Mouse (Mus musculus) stomach, embryonic 16.5 days (tissue): ENCODE measurements at regions not wholly inside any gene's neighbourhood (a gene's known extent, or its start where the extent isn't known, plus 50 kb on each side); places are given as distances from the start of the nearest gene placed in this dataset.

Experiments used
- ATAC-seq: fragments of 200-750 bp; cut with Nextera tagmentation; 2 replicates; pipeline ENCODE4 v1.8.0; 2017; ENCODE audit warnings: moderate number of reproducible peaks, moderate TSS enrichment; ENCODE audit not compliant: insufficient read depth, low FRiP score
- H3K27ac ChIP-seq: fragments of 300-500 bp; sonication (generic); 2 replicates; pipeline ENCODE4 v1.5.1; 2014; ENCODE audit warnings: low read length
- H3K27me3 ChIP-seq: fragments of 300-500 bp; sonication (generic); 2 replicates; pipeline ENCODE4 v1.6.1; 2014; ENCODE audit warnings: low read length, control low read depth, mixed read lengths; ENCODE audit not compliant: control insufficient read depth, insufficient read depth
- H3K36me3 ChIP-seq: fragments of 300-500 bp; sonication (generic); 2 replicates; pipeline ENCODE4 v1.6.1; 2014; ENCODE audit warnings: low read length; ENCODE audit not compliant: control insufficient read depth, insufficient read depth
- H3K4me1 ChIP-seq: fragments of 300-500 bp; sonication (generic); 2 replicates; pipeline ENCODE4 v1.6.1; 2014; ENCODE audit warnings: low read length, control low read depth, mixed read lengths; ENCODE audit not compliant: control insufficient read depth, insufficient read depth
- H3K4me2 ChIP-seq: fragments of 300-500 bp; sonication (generic); 2 replicates; pipeline ENCODE4 v1.6.1; 2014; ENCODE audit warnings: low read depth, low read length, mixed read lengths
- H3K4me3 ChIP-seq: fragments of 300-500 bp; sonication (generic); replicated peaks from 2 replicates; pipeline ENCODE4 v1.5.1; 2014; ENCODE audit warnings: mild to moderate bottlenecking, low read length
- H3K9ac ChIP-seq: fragments of 300-500 bp; sonication (generic); 2 replicates; pipeline ENCODE4 v1.6.1; 2014; ENCODE audit warnings: low read length
- H3K9me3 ChIP-seq: fragments of 300-500 bp; sonication (generic); replicated peaks from 2 replicates; pipeline ENCODE4 v1.6.1; 2016; ENCODE audit warnings: low read length, control low read depth; ENCODE audit not compliant: control insufficient read depth
- WGBS: fragments of 180-500 bp; shearing (Covaris S2); extraction: QIAGEN DNeasy Blood & Tissue Kit; methylation state at CpG from one replicate; pipeline ENCODE4 v1.1.7; 2014; 5-methylcytosine and 5-hydroxymethylcytosine counted together

GRCm38 (mm10) chr11:18437834-18438611 lies 484.3 kb upstream of the Etaa1 start:
- Histone ChIP-seq H3K4me1 (no peaks in the 10 kb centered on the region), H3K9ac (no peak overlapping the region), H3K4me2 (no peak overlapping the region), H3K4me3 (no peak overlapping the region), H3K27me3 (no peaks in the 10 kb centered on the region), H3K27ac (no peak overlapping the region), H3K36me3 (no peaks in the 10 kb centered on the region), H3K9me3 (no peaks in the 10 kb centered on the region)
- WGBS = 53% methylated on average over 6 of the region's 6 CpGs
- peak; percentile 40; the same call in 1 of the 2 replicates for ATAC-seq

GRCm38 (mm10) chr11:18421076-18421475 lies 467.4 kb upstream of the Etaa1 start:
- H3K9ac ChIP-seq = no peak overlapping the region
- H3K4me2 ChIP-seq = no peak overlapping the region
- no peaks in the 10 kb centered on the region for H3K9me3 ChIP-seq
- ATAC-seq = no peak
- H3K27me3 ChIP-seq = no peaks in the 10 kb centered on the region
- no peaks in the 10 kb centered on the region for H3K36me3 ChIP-seq
- H3K27ac ChIP-seq = no peak overlapping the region
- H3K4me3 ChIP-seq = no peak overlapping the region
- 89% methylated on average over 3 of the region's 3 CpGs for WGBS
- H3K4me1 ChIP-seq = no peaks in the 10 kb centered on the region

GRCm38 (mm10) chr11:18413769-18414168 lies 460.1 kb upstream of the Etaa1 start:
- no peak overlapping the region for H3K9ac ChIP-seq
- H3K27me3 ChIP-seq = no peaks in the 10 kb centered on the region
- no peak overlapping the region for H3K4me2 ChIP-seq
- H3K4me1 ChIP-seq = no peaks in the 10 kb centered on the region
- no peaks in the 10 kb centered on the region for H3K36me3 ChIP-seq
- WGBS = 45% methylated on average over 1 of the region's 1 CpGs
- no peak overlapping the region for H3K27ac ChIP-seq
- no peak overlapping the region for H3K4me3 ChIP-seq
- H3K9me3 ChIP-seq = no peaks in the 10 kb centered on the region
- no peak for ATAC-seq

GRCm38 (mm10) chr11:18408071-18408752 lies 454.5 kb upstream of the Etaa1 start:
- Histone ChIP-seq H3K4me2 (no peak overlapping the region), H3K27ac (no peak overlapping the region), H3K4me1 (no peaks in the 10 kb centered on the region; the same call in 1 of the 2 replicates), H3K4me3 (no peak overlapping the region), H3K9me3 (no peaks in the 10 kb centered on the region), H3K9ac (no peak overlapping the region), H3K36me3 (no peaks in the 10 kb centered on the region), H3K27me3 (no peaks in the 10 kb centered on the region)
- no peak for ATAC-seq
- 35% methylated on average over 8 of the region's 8 CpGs for WGBS

- no peaks in the 10 kb centered on the region for H3K27me3 ChIP-seq
- no peak overlapping the region for H3K27ac ChIP-seq
- H3K9me3 ChIP-seq = no peaks in the 10 kb centered on the region
- H3K4me2 ChIP-seq = no peak overlapping the region
- H3K36me3 ChIP-seq = no peaks in the 10 kb centered on the region
- H3K4me3 ChIP-seq = no peak overlapping the region
- H3K4me1 ChIP-seq = no peaks in the 10 kb centered on the region
- H3K9ac ChIP-seq = no peak overlapping the region
- 70% methylated on average over 4 of the region's 4 CpGs for WGBS
- no peak for ATAC-seq
These were observed 445.9 kb upstream of the Etaa1 start for GRCm38 (mm10) chr11:18399561-18399960.

- H3K27ac ChIP-seq = no peak overlapping the region
- H3K4me2 ChIP-seq = no peak overlapping the region
- no peaks in the 10 kb centered on the region for H3K9me3 ChIP-seq
- no peak overlapping the region for H3K4me3 ChIP-seq
- H3K9ac ChIP-seq = no peak overlapping the region
- no peaks in the 10 kb centered on the region for H3K4me1 ChIP-seq
- no peak for ATAC-seq
- no peaks in the 10 kb centered on the region for H3K36me3 ChIP-seq
- no peaks in the 10 kb centered on the region for H3K27me3 ChIP-seq
- 54% methylated on average over 6 of the region's 6 CpGs for WGBS
These were observed 442.7 kb upstream of the Etaa1 start for GRCm38 (mm10) chr11:18396397-18396796.

GRCm38 (mm10) chr11:18395631-18396030 lies 442.0 kb upstream of the Etaa1 start:
- WGBS = 75% methylated on average over 4 of the region's 4 CpGs
- Histone ChIP-seq H3K36me3 (no peaks in the 10 kb centered on the region), H3K4me3 (no peak overlapping the region), H3K9ac (no peak overlapping the region), H3K27ac (no peak overlapping the region), H3K9me3 (no peaks in the 10 kb centered on the region), H3K4me2 (no peak overlapping the region), H3K27me3 (no peaks in the 10 kb centered on the region), H3K4me1 (no peaks in the 10 kb centered on the region)
- ATAC-seq = no peak

- H3K4me2 ChIP-seq = no peak overlapping the region
- H3K4me1 ChIP-seq = no peaks in the 10 kb centered on the region
- 0 out of 2 replicates have a peak overlapping the region, but pooled peaks have one; percentile 2 for H3K27ac ChIP-seq
- H3K4me3 ChIP-seq = no peak overlapping the region
- no peaks in the 10 kb centered on the region for H3K36me3 ChIP-seq
- no peak overlapping the region for H3K9ac ChIP-seq
- 60% methylated on average over 6 of the region's 6 CpGs for WGBS
- H3K9me3 ChIP-seq = no peaks in the 10 kb centered on the region
- no peaks in the 10 kb centered on the region for H3K27me3 ChIP-seq
- ATAC-seq = peak; percentile 50; the same call in 1 of the 2 replicates
These were observed 419.2 kb upstream of the Etaa1 start for GRCm38 (mm10) chr11:18372813-18373332.

- WGBS = 28% methylated on average over 3 of the region's 3 CpGs
- Histone ChIP-seq H3K9ac (no peak overlapping the region), H3K27ac (no peak overlapping the region), H3K4me1 (no peaks in the 10 kb centered on the region), H3K36me3 (no peaks in the 10 kb centered on the region), H3K9me3 (no peaks in the 10 kb centered on the region), H3K27me3 (no peaks in the 10 kb centered on the region), H3K4me2 (no peak overlapping the region), H3K4me3 (no peak overlapping the region)
- ATAC-seq = no peak
These were observed 417.6 kb upstream of the Etaa1 start for GRCm38 (mm10) chr11:18371304-18371703.
